Mouse (Mus musculus) spleen, adult 2 months (tissue): ENCODE data around the gene Fam20a. TPM values are rescaled to one million over a fixed set of nuclear protein-coding genes. Genes with fewer than 3 reads are reported as not detected.
A peak's percentile ranks its signal among the peaks of the same experiment; 100 is the strongest.

Experiments used
- DNase-seq, 2 experiments: peaks; one replicate each; pipeline versions ENCODE4 v3.0.0 to v3.0.0-alpha.2; 2012 to 2021; ENCODE audit warnings: low spot score in 2 of 2, low read depth in 1 of 2
- H3K27ac ChIP-seq: fragments of 200-500 bp; 2 replicates; pipeline ENCODE4 v1.5.1; 2012; ENCODE audit warnings: low read length, inconsistent platforms; ENCODE audit not compliant: insufficient read depth
- H3K27me3 ChIP-seq: fragments of 200-500 bp; 2 replicates; pipeline ENCODE4 v1.6.1; 2012; ENCODE audit warnings: mild to moderate bottlenecking, moderate library complexity, low read length, inconsistent platforms; ENCODE audit not compliant: control insufficient read depth, insufficient read depth
- H3K36me3 ChIP-seq: fragments of 200-500 bp; 2 replicates; pipeline ENCODE4 v1.6.1; 2012; ENCODE audit warnings: mild to moderate bottlenecking, low read length, inconsistent platforms; ENCODE audit not compliant: control insufficient read depth, insufficient read depth
- H3K4me1 ChIP-seq: fragments of 200-500 bp; 2 replicates; pipeline ENCODE4 v1.6.1; 2011; ENCODE audit warnings: inconsistent platforms; ENCODE audit not compliant: control insufficient read depth, insufficient read depth, insufficient read length
- H3K4me3 ChIP-seq: fragments of 200-500 bp; 2 replicates; pipeline ENCODE4 v1.5.1; 2011; ENCODE audit warnings: mild to moderate bottlenecking, inconsistent platforms; ENCODE audit not compliant: insufficient read depth, insufficient read length; ENCODE audit errors: extremely low read depth
- CTCF ChIP-seq: fragments of 200-500 bp; IDR thresholded peaks from 2 replicates; pipeline ENCODE4 v1.5.1; 2011; ENCODE audit warnings: mild to moderate bottlenecking, inconsistent platforms; ENCODE audit not compliant: insufficient read depth, insufficient read length, insufficient replicate concordance; ENCODE audit errors: extremely low read depth
- POLR2A ChIP-seq: fragments of 200-500 bp; IDR thresholded peaks from 2 replicates; pipeline ENCODE4 v1.6.1; 2011; ENCODE audit warnings: low read depth, low read length, inconsistent platforms
- WGBS: fragments of 180-500 bp; shearing (Covaris S2); methylation state at CpG from one replicate; pipeline ENCODE4 v1.1.7; 2018; 5-methylcytosine and 5-hydroxymethylcytosine counted together
- polyA plus RNA-seq: library from polyadenylated mRNA; depleted of rRNA; stranded (reverse); fragments of >200 nt; gene quantifications from 2 replicates; pipeline ENCODE4 v1.2.3, GENCODE M21; 2012; rRNA removed

Gene Fam20a
- polyA plus RNA-seq: 3.1 and 4.5 TPM in 2 replicates

- no peak for TF ChIP-seq POLR2A
- no peak for TF ChIP-seq CTCF
- 2% methylated on average over 31 of the region's 31 CpGs for WGBS
- 0 out of 2 replicates have a peak, but pooled peaks cover 3% of the 10 kb centered on the region for H3K27me3 ChIP-seq
- peak within 1 kb of the TSS; percentile 41 for H3K4me3 ChIP-seq
- H3K4me1 ChIP-seq: no peaks in the 10 kb centered on the region
- H3K36me3 ChIP-seq: no peaks in the 10 kb centered on the region
- DNase-seq: no peak
- peak within 1 kb of the TSS; percentile 53 for H3K27ac ChIP-seq
These were observed at the start of gene Fam20a for GRCm38 (mm10) chr11:109721781-109722446. TSS of gene Fam20a (minus strand) at chr11:109722279.

- Histone ChIP-seq H3K36me3 (no peaks in the 10 kb centered on the region), H3K4me1 (no peaks in the 10 kb centered on the region), H3K4me3 (no peak overlapping the region), H3K27me3 (no peaks in the 10 kb centered on the region), H3K27ac (no peak overlapping the region)
- TF ChIP-seq POLR2A (no peak), CTCF (no peak)
- DNase-seq: no peak
- WGBS: 82% methylated on average over 1 of the region's 1 CpGs
These were observed 49.3 kb upstream of the Fam20a start for GRCm38 (mm10) chr11:109771381-109771780.

GRCm38 (mm10) chr11:109770185-109770584, 48.1 kb upstream of the Fam20a start:
- no peak for DNase-seq
- WGBS: 79% methylated on average over 14 of the region's 14 CpGs
- Histone ChIP-seq H3K36me3 (no peaks in the 10 kb centered on the region), H3K4me3 (no peak overlapping the region), H3K27ac (no peak overlapping the region), H3K27me3 (no peaks in the 10 kb centered on the region), H3K4me1 (no peaks in the 10 kb centered on the region)
- TF ChIP-seq CTCF (no peak), POLR2A (no peak)

GRCm38 (mm10) chr11:109769091-109769490, 47.0 kb upstream of the Fam20a start:
- Histone ChIP-seq H3K36me3 (no peaks in the 10 kb centered on the region), H3K4me3 (no peak overlapping the region), H3K27ac (no peak overlapping the region), H3K27me3 (no peaks in the 10 kb centered on the region), H3K4me1 (no peaks in the 10 kb centered on the region)
- no peak for TF ChIP-seq POLR2A
- no peak for TF ChIP-seq CTCF
- WGBS: 63% methylated on average over 5 of the region's 5 CpGs
- no peak for DNase-seq

- H3K4me3 ChIP-seq: no peak overlapping the region
- no peaks in the 10 kb centered on the region for H3K36me3 ChIP-seq
- H3K27me3 ChIP-seq: no peaks in the 10 kb centered on the region
- WGBS: 95% methylated on average over 7 of the region's 7 CpGs
- TF ChIP-seq POLR2A (no peak), CTCF (no peak)
- H3K27ac ChIP-seq: no peak overlapping the region
- DNase-seq: no peak
- H3K4me1 ChIP-seq: no peaks in the 10 kb centered on the region
These were observed 38.0 kb upstream of the Fam20a start for GRCm38 (mm10) chr11:109760063-109760462.

GRCm38 (mm10) chr11:109758616-109759215, 36.6 kb upstream of the Fam20a start:
- DNase-seq: no peak

GRCm38 (mm10) chr11:109754105-109754602, 32.1 kb upstream of the Fam20a start:
- 83% methylated on average over 7 of the region's 7 CpGs for WGBS
- DNase-seq: no peak
- TF ChIP-seq POLR2A (no peak), CTCF (no peak)
- Histone ChIP-seq H3K27ac (no peak overlapping the region), H3K4me1 (no peaks in the 10 kb centered on the region), H3K27me3 (no peaks in the 10 kb centered on the region), H3K4me3 (no peak overlapping the region), H3K36me3 (no peaks in the 10 kb centered on the region)

More at GRCm38 (mm10) chr11:109758616-109759215, 36.6 kb upstream of the Fam20a start:
- H3K27me3 ChIP-seq: no peaks in the 10 kb centered on the region
- no peaks in the 10 kb centered on the region for H3K36me3 ChIP-seq
- 78% methylated on average over 2 of the region's 2 CpGs for WGBS
- no peak overlapping the region for H3K4me3 ChIP-seq
- no peak overlapping the region for H3K27ac ChIP-seq
- TF ChIP-seq POLR2A (no peak), CTCF (no peak)
- H3K4me1 ChIP-seq: no peaks in the 10 kb centered on the region
